Mouse (Mus musculus) c-Kit-positive CD71-positive TER-119-positive erythroid progenitor cells, embryonic 14.5 days (primary cell): ENCODE data around the gene Dhx57.
"Not testable (repeated sequence)": the region's sequence is repeated elsewhere in the genome, so short reads cannot be mapped to it uniquely, and the experiment has no call there.

Source experiments
- DNase-seq: peaks from one replicate; pipeline ENCODE4 v3.0.0-alpha.2; 2013; ENCODE audit warnings: low spot score

Gene Dhx57

GRCm38 (mm10) chr17:80290074-80290657 is at the start of gene Dhx57, which contains the start of gene Morn2:
Gene Dhx57 (minus strand): TSS chr17:80290476.
Gene Morn2 (plus strand): TSS chr17:80290203.
- DNase-seq: peak; percentile 90

GRCm38 (mm10) chr17:80332386-80332785 is 42.1 kb upstream of the Dhx57 start:
- no peak for DNase-seq

GRCm38 (mm10) chr17:80326431-80326830 is 36.2 kb upstream of the Dhx57 start:
- DNase-seq: no peak

- no peak for DNase-seq
These were observed 35.2 kb upstream of the Dhx57 start for GRCm38 (mm10) chr17:80325456-80325855.

- DNase-seq: no peak
These were observed 34.2 kb upstream of the Dhx57 start for GRCm38 (mm10) chr17:80324521-80324920.

GRCm38 (mm10) chr17:80323658-80324057 is 33.4 kb upstream of the Dhx57 start:
- DNase-seq: no peak

GRCm38 (mm10) chr17:80323015-80323414 is 32.7 kb upstream of the Dhx57 start:
- DNase-seq: no peak

- no peak for DNase-seq
These were observed 32.0 kb upstream of the Dhx57 start for GRCm38 (mm10) chr17:80322228-80322627.

- no peak for DNase-seq
These were observed 22.1 kb upstream of the Dhx57 start for GRCm38 (mm10) chr17:80312405-80312804.

- no peak for DNase-seq
These were observed 21.5 kb upstream of the Dhx57 start for GRCm38 (mm10) chr17:80311761-80312160.

- no peak for DNase-seq
These were observed 17.0 kb upstream of the Dhx57 start, which contains the start of gene Arhgef33 for GRCm38 (mm10) chr17:80307251-80307650. Gene Arhgef33 (plus strand): TSS chr17:80307407.

- no peak for DNase-seq
These were observed 8.6 kb upstream of the Dhx57 start for GRCm38 (mm10) chr17:80298844-80299243.

- no peak for DNase-seq
These were observed 5.0 kb upstream of the Dhx57 start for GRCm38 (mm10) chr17:80295258-80295657.

GRCm38 (mm10) chr17:80291148-80291547 is 872 bp upstream of the Dhx57 start:
- DNase-seq: peak; percentile 51

GRCm38 (mm10) chr17:80289280-80290073 is 799 bp downstream of the Dhx57 start:
- DNase-seq: peak; percentile 14

- no peak for DNase-seq
These were observed 2.3 kb downstream of the Dhx57 start for GRCm38 (mm10) chr17:80288012-80288411.

GRCm38 (mm10) chr17:80284446-80284845 is 5.8 kb downstream of the Dhx57 start:
- no peak for DNase-seq

- DNase-seq: no peak
These were observed 10.8 kb downstream of the Dhx57 start for GRCm38 (mm10) chr17:80279340-80280070.

GRCm38 (mm10) chr17:80278255-80278654 is 12.0 kb downstream of the Dhx57 start:
- DNase-seq: no peak

- not testable (repeated sequence) for DNase-seq
These were observed 19.7 kb downstream of the Dhx57 start for GRCm38 (mm10) chr17:80270622-80271021.

GRCm38 (mm10) chr17:80268151-80268550 is 22.1 kb downstream of the Dhx57 start:
- DNase-seq: no peak

GRCm38 (mm10) chr17:80267065-80267464 is 23.2 kb downstream of the Dhx57 start:
- no peak for DNase-seq

GRCm38 (mm10) chr17:80255208-80255607 is 35.1 kb downstream of the Dhx57 start:
- DNase-seq: no peak
